Mouse (Mus musculus): ENCODE measurements at regions not wholly inside any gene's neighbourhood (a gene's known extent, or its start where the extent isn't known, plus 50 kb on each side); places are given as distances from the start of the nearest gene placed in this dataset.

DNA sequence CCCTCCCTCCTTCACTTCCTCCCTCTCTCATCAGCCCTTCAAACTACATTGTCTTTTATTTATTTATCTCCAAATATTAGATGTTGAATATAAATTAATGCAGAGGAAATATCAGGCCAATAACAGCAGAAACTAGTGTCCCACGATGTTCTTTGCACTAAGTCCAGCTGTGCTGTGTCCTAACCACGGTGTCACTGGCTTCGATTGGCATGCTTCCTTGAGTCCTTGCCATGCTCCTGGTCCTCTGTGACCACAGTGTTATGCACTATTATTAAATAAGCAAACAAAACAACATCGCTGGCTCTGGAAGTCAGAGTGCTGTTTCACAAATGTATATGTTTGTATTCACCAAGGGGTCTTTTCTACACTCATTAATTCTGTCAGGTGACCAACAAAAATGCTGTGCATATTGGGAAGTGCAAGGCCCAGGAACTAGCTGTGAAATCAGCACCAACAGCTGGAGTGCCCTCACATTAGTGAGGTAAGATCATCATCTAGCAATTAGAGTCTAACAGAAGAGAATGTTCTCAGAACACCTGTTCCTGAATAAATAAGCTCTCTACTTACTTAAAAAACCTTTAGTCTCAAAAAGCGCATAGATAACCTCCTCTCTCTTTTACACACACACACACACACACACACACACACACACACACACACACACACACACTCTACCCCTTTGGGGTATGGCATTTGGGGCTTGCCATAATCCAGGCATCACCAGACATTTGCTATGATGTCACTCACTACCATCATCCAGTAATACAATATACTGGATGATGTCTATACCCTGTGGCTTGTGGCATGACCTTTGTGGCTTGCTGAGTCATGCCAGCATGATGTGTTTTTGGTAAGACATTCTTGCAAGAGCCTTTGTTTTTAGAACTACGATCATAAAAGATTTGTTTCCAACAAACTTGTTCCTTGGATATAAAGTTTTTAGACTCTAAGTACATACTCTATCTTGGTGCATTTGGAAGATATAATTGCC is 81.9 kb upstream of the Rgs2 start:
- H3K27ac ChIP-seq (ENCODE audit: low read depth), result no peak overlapping the region
- no peaks in the 10 kb centered on the region for H3K36me3 ChIP-seq (ENCODE audit: insufficient read depth)
- no peaks in the 10 kb centered on the region for H3K9me3 ChIP-seq (ENCODE audit: low read depth, low read length)
- no peak for TF ChIP-seq CTCF (IDR thresholded peaks at IDR 0.05; ENCODE audit: low read depth)
- no peaks in the 10 kb centered on the region for H3K4me1 ChIP-seq (ENCODE audit: insufficient read depth)
- no peak overlapping the region for H3K4me3 ChIP-seq (ENCODE audit: low read depth, low read length)
- no peak overlapping the region for H3K4me2 ChIP-seq
- ATAC-seq (ENCODE audit: insufficient read depth), result peak; percentile 74; the same call in 1 of the 2 replicates
- H3K27me3 ChIP-seq (ENCODE audit: insufficient read depth, low read length), result no peaks in the 10 kb centered on the region
- DNase-seq, result peak; percentile 66
- 68% methylated on average over 6 of the region's 6 CpGs for WGBS
- no peak overlapping the region for H3K9ac ChIP-seq

DNA sequence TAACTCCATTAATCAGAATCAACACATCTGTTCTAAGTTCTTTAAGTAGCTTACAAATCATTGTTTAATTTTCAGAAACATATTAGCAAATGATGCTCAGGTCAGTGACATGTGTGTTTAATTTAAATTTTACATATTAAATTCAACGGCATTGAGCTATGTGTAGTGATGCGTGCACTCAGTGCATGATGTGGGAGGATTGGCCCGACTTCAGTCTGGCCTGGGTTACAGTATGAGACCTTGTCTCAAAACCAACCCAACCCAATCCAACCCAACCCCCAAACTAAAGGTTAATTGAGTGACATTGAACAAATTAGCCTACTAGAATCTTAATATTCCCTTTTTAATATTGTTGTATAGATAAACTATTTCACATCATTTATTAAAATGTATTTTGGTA is 75.0 kb upstream of the Rgs2 start:
- Histone ChIP-seq H3K27me3 (ENCODE audit: insufficient read depth, low read length) (no peaks in the 10 kb centered on the region), H3K9ac (no peak overlapping the region), H3K4me1 (ENCODE audit: insufficient read depth) (no peaks in the 10 kb centered on the region), H3K4me3 (ENCODE audit: low read depth, low read length) (no peak overlapping the region), H3K27ac (ENCODE audit: low read depth) (no peak overlapping the region), H3K9me3 (ENCODE audit: low read depth, low read length) (no peaks in the 10 kb centered on the region), H3K36me3 (ENCODE audit: insufficient read depth) (no peaks in the 10 kb centered on the region), H3K4me2 (no peak overlapping the region)
- TF ChIP-seq CTCF (IDR thresholded peaks at IDR 0.05; ENCODE audit: low read depth), result no peak
- ATAC-seq (ENCODE audit: insufficient read depth) (no peak), DNase-seq (no peak)
- 89% methylated on average over 3 of the region's 3 CpGs for WGBS

DNA sequence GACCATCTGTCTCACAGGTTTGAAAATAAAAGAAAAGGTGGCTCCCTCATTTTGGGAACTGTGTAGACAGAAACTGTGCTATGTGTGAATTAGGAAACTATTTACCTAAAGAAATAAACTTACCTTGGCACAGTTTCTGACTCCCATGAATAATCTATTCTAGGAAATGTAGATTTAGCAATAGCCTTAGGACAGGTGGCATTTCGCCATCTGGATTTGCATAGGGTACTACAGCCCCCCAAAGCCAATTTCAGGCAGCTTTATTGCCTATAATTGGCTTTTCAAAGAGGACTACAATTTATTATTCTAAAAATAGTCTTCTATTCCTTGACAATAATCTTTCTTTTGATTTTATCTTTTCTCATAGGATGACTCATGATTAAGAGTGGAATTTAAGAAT is 74.5 kb upstream of the Rgs2 start:
- H3K9me3 ChIP-seq (ENCODE audit: low read depth, low read length), result no peaks in the 10 kb centered on the region
- WGBS, result 73% methylated on average over 1 of the region's 1 CpGs

DNA sequence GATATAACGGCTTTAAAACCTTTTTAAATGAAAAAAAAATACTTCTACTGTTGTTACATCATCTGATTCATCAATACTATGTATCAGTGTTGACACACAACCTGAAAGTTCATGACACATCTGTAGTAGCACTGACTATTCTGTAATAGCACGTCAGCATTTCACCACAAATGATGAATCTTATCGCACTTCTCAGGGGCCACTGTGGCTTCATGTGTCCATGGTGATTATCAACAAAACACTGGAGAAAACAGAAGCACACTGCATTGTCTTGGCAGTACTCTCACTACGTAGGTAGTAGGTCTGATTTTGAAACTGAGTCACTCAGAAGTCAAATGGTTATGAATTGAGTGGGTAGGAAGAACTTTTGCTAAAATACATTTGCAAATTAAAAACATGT is 72.0 kb upstream of the Rgs2 start:
- TF ChIP-seq CTCF (IDR thresholded peaks at IDR 0.05; ENCODE audit: low read depth), result no peak
- Histone ChIP-seq H3K27ac (ENCODE audit: low read depth) (no peak overlapping the region), H3K4me1 (ENCODE audit: insufficient read depth) (no peaks in the 10 kb centered on the region), H3K9ac (no peak overlapping the region), H3K4me3 (ENCODE audit: low read depth, low read length) (no peak overlapping the region), H3K27me3 (ENCODE audit: insufficient read depth, low read length) (no peaks in the 10 kb centered on the region), H3K4me2 (no peak overlapping the region), H3K9me3 (ENCODE audit: low read depth, low read length) (no peaks in the 10 kb centered on the region), H3K36me3 (ENCODE audit: insufficient read depth) (no peaks in the 10 kb centered on the region)
- ATAC-seq (ENCODE audit: insufficient read depth) (no peak), DNase-seq (no peak)
- 73% methylated on average over 4 of the region's 4 CpGs for WGBS

More for the DNA sequence above, 74.5 kb upstream of the Rgs2 start:
- no peaks in the 10 kb centered on the region for H3K4me1 ChIP-seq (ENCODE audit: insufficient read depth)
- H3K4me2 ChIP-seq, result no peak overlapping the region
- no peak overlapping the region for H3K9ac ChIP-seq
- H3K27ac ChIP-seq (ENCODE audit: low read depth), result no peak overlapping the region
- no peak for DNase-seq
- H3K27me3 ChIP-seq (ENCODE audit: insufficient read depth, low read length), result no peaks in the 10 kb centered on the region
- H3K4me3 ChIP-seq (ENCODE audit: low read depth, low read length), result no peak overlapping the region
- ATAC-seq (ENCODE audit: insufficient read depth), result no peak
- no peak for TF ChIP-seq CTCF (IDR thresholded peaks at IDR 0.05; ENCODE audit: low read depth)
- no peaks in the 10 kb centered on the region for H3K36me3 ChIP-seq (ENCODE audit: insufficient read depth)

DNA sequence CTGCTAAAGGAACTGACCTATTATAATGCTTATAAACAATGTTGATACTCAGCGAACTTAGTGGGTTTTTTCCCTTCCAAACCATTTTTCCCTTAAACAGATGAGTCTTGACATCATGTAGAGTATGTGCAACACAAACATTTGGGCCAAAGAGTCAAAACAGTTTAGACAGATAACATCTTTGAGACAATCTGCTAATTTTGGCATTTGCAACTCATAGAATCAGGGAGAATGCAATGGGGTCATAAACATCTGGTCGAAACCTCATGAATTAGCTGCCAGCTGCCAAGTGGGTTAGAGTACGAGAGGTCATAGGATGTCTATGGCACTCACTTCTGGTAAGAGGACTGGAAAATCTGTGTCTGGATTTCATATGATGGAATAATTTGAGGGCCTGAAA is 57.3 kb upstream of the Rgs2 start:
- H3K27ac ChIP-seq (ENCODE audit: low read depth), result no peak overlapping the region
- no peaks in the 10 kb centered on the region for H3K27me3 ChIP-seq (ENCODE audit: insufficient read depth, low read length)
- ATAC-seq (ENCODE audit: insufficient read depth), result peak; percentile 86; the same call in 1 of the 2 replicates
- no peaks in the 10 kb centered on the region for H3K9me3 ChIP-seq (ENCODE audit: low read depth, low read length)
- H3K4me2 ChIP-seq, result no peak overlapping the region
- H3K9ac ChIP-seq, result no peak overlapping the region
- H3K36me3 ChIP-seq (ENCODE audit: insufficient read depth), result no peaks in the 10 kb centered on the region
- no peak overlapping the region for H3K4me3 ChIP-seq (ENCODE audit: low read depth, low read length)
- peak; percentile 69 for DNase-seq
- WGBS, result 51% methylated on average over 3 of the region's 3 CpGs
- no peak for TF ChIP-seq CTCF (IDR thresholded peaks at IDR 0.05; ENCODE audit: low read depth)
- H3K4me1 ChIP-seq (ENCODE audit: insufficient read depth), result no peaks in the 10 kb centered on the region

DNA sequence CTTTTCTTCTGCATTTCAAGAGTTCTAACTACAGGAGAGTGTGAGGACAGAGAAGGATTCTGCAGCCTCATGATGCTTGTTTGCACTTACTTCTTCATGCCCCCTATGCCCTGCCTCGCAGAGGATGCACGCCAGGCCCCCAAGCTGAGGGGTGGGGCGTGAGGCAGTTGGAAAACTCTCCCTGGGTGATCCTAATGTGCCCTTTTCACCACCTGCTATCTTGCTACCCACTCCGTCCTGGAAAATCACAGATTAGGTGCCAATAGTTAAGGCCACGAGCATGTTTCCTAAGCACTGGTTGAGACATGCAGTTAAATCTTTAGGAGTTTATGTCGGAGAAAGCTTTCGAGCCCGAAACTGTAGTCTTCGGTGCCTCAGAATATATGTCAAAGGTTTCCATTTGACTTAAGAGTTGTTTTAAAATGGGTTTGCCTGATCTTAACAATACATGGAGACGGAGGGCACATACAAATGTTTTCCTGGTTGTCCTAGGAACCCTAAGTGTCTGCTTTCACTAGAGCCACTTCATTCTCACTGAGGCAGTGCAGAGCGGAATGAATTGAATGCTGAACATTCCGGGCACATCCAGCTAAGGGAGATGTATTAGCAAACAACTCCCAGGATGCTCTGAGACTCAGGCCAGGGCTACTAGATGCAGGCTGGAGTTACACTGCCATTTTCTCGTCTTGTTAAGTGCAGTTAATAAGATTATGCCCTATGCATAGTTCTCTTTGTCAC is 51.7 kb upstream of the Rgs2 start:
- WGBS, result 68% methylated on average over 13 of the region's 13 CpGs
- Histone ChIP-seq H3K4me1 (ENCODE audit: insufficient read depth) (no peaks in the 10 kb centered on the region), H3K4me3 (ENCODE audit: low read depth, low read length) (no peak overlapping the region), H3K36me3 (ENCODE audit: insufficient read depth) (no peaks in the 10 kb centered on the region), H3K9me3 (ENCODE audit: low read depth, low read length) (no peaks in the 10 kb centered on the region), H3K9ac (no peak overlapping the region), H3K27me3 (ENCODE audit: insufficient read depth, low read length) (no peaks in the 10 kb centered on the region), H3K27ac (ENCODE audit: low read depth) (no peak overlapping the region), H3K4me2 (no peak overlapping the region)
- DNase-seq, result no peak
- no peak; the same call in 1 of the 2 replicates for ATAC-seq (ENCODE audit: insufficient read depth)
- TF ChIP-seq CTCF (IDR thresholded peaks at IDR 0.05; ENCODE audit: low read depth), result no peak

Measured in lung, embryonic 14.5 days (tissue).